Mouse (Mus musculus): Measurements from ENCODE around the gene Gatd1. TPM values are rescaled to one million over a fixed set of nuclear protein-coding genes. Genes with fewer than 3 reads are reported as not detected.
A peak's percentile ranks its signal among the peaks of the same experiment; 100 is the strongest.

Gene Gatd1
- polyA plus RNA-seq, 1 experiment from 2014 or later: 43.2 TPM

- H3K9me3 ChIP-seq: no peaks in the 10 kb centered on the region
- no peak overlapping the region; the same call in 1 of the 2 replicates for H3K27ac ChIP-seq
- H3K4me1 ChIP-seq: peaks cover 12% of the 10 kb centered on the region
- 57% methylated on average over 4 of the region's 4 CpGs for WGBS
- H3K27me3 ChIP-seq (ENCODE audit: poor library complexity, severe bottlenecking): peaks cover 46% of the 10 kb centered on the region
- DNase-seq (ENCODE audit: extremely low spot score, low spot score): peak; percentile 58
- H3K4me3 ChIP-seq: no peak overlapping the region
- no peaks in the 10 kb centered on the region for H3K36me3 ChIP-seq (replicated peaks)
Measured at GRCm38 (mm10) chr7:141363106-141363751, 50.7 kb downstream of the Gatd1 start.

- Histone ChIP-seq H3K9me3 (no peaks in the 10 kb centered on the region), H3K4me3 (peak overlapping the region; percentile 18; the same call in 1 of the 2 replicates), H3K27ac (no peak overlapping the region), H3K4me1 (peaks cover 16% of the 10 kb centered on the region), H3K36me3 (replicated peaks) (no peaks in the 10 kb centered on the region), H3K27me3 (ENCODE audit: poor library complexity, severe bottlenecking) (peaks cover 57% of the 10 kb centered on the region)
- WGBS: 14% methylated on average over 24 of the region's 24 CpGs
- DNase-seq (ENCODE audit: extremely low spot score, low spot score): no peak
Measured at GRCm38 (mm10) chr7:141361510-141361909, 52.4 kb downstream of the Gatd1 start.

Other genes with a start within 250 kb of the Gatd1 start
- 64.2 and 66.6 TPM in 2 replicates for gene Rnh1, start 241.3 kb downstream of the Gatd1 start, polyA plus RNA-seq (2016; fragmentation: Nextera tagmentation; extraction: Ambion mirVana)
- gene Hras, start 220.1 kb downstream of the Gatd1 start, polyA plus RNA-seq (2016; fragmentation: Nextera tagmentation; extraction: Ambion mirVana): 80.6 and 82.7 TPM in 2 replicates
- 15.5 and 15.6 TPM in 2 replicates for gene Lrrc56, start 220.0 kb downstream of the Gatd1 start, polyA plus RNA-seq (2016; fragmentation: Nextera tagmentation; extraction: Ambion mirVana)
- gene Lmntd2, start 200.1 kb downstream of the Gatd1 start, polyA plus RNA-seq (2016; fragmentation: Nextera tagmentation; extraction: Ambion mirVana): 3.4 and 4.4 TPM in 2 replicates
- gene Rassf7, start 198.3 kb downstream of the Gatd1 start, polyA plus RNA-seq (2016; fragmentation: Nextera tagmentation; extraction: Ambion mirVana): 50.8 and 53.8 TPM in 2 replicates
- gene Phrf1, start 185.4 kb downstream of the Gatd1 start, polyA plus RNA-seq (2016; fragmentation: Nextera tagmentation; extraction: Ambion mirVana): 121 and 124 TPM in 2 replicates
- 0.15 and 0.23 TPM in 2 replicates for gene Irf7, start 147.7 kb downstream of the Gatd1 start, polyA plus RNA-seq (2016; fragmentation: Nextera tagmentation; extraction: Ambion mirVana)
- not detected in 2 replicates for gene Cdhr5, start 137.3 kb downstream of the Gatd1 start, polyA plus RNA-seq (2016; fragmentation: Nextera tagmentation; extraction: Ambion mirVana)
- gene Sct, start 135.0 kb downstream of the Gatd1 start, polyA plus RNA-seq (2016; fragmentation: Nextera tagmentation; extraction: Ambion mirVana): 0.87 and 1.7 TPM in 2 replicates
- gene Drd4, start 122.1 kb downstream of the Gatd1 start, polyA plus RNA-seq (2016; fragmentation: Nextera tagmentation; extraction: Ambion mirVana): 0.17 and 0.46 TPM in 2 replicates
- gene Deaf1, start 86.4 kb downstream of the Gatd1 start, polyA plus RNA-seq (2016; fragmentation: Nextera tagmentation; extraction: Ambion mirVana): 59.2 and 59.3 TPM in 2 replicates
- 48.2 and 51.0 TPM in 2 replicates for gene Tmem80, start 86.4 kb downstream of the Gatd1 start, polyA plus RNA-seq (2016; fragmentation: Nextera tagmentation; extraction: Ambion mirVana)
- 4.2 and 4.5 TPM in 2 replicates for gene Eps8l2, start 75.3 kb downstream of the Gatd1 start, polyA plus RNA-seq (2016; fragmentation: Nextera tagmentation; extraction: Ambion mirVana)
- gene Taldo1, start 21.9 kb downstream of the Gatd1 start, polyA plus RNA-seq (2016; fragmentation: Nextera tagmentation; extraction: Ambion mirVana): 335 and 368 TPM in 2 replicates
- 7.7 and 8.7 TPM in 2 replicates for gene Cend1, start 15.4 kb upstream of the Gatd1 start, polyA plus RNA-seq (2016; fragmentation: Nextera tagmentation; extraction: Ambion mirVana)
- 46.8 and 49.6 TPM in 2 replicates for gene Slc25a22, start 23.8 kb upstream of the Gatd1 start, polyA plus RNA-seq (2016; fragmentation: Nextera tagmentation; extraction: Ambion mirVana)
- 24.9 and 26.4 TPM in 2 replicates for gene Pidd1, start 29.9 kb upstream of the Gatd1 start, polyA plus RNA-seq (2016; fragmentation: Nextera tagmentation; extraction: Ambion mirVana)
- gene Rplp2, start 33.2 kb upstream of the Gatd1 start, polyA plus RNA-seq (2016; fragmentation: Nextera tagmentation; extraction: Ambion mirVana): 1,198 and 1,216 TPM in 2 replicates
- gene Pnpla2, start 41.1 kb upstream of the Gatd1 start, polyA plus RNA-seq (2016; fragmentation: Nextera tagmentation; extraction: Ambion mirVana): 15.9 and 18.2 TPM in 2 replicates
- 6.2 and 7.3 TPM in 2 replicates for gene Cracr2b, start 47.0 kb upstream of the Gatd1 start, polyA plus RNA-seq (2016; fragmentation: Nextera tagmentation; extraction: Ambion mirVana)
- gene Cd151, start 53.3 kb upstream of the Gatd1 start, polyA plus RNA-seq (2016; fragmentation: Nextera tagmentation; extraction: Ambion mirVana): 15.2 and 17.7 TPM in 2 replicates
- gene Polr2l, start 61.0 kb upstream of the Gatd1 start, polyA plus RNA-seq (2016; fragmentation: Nextera tagmentation; extraction: Ambion mirVana): 87.0 and 95.7 TPM in 2 replicates
- 31.4 and 37.9 TPM in 2 replicates for gene Tspan4, start 61.1 kb upstream of the Gatd1 start, polyA plus RNA-seq (2016; fragmentation: Nextera tagmentation; extraction: Ambion mirVana)
- 24.8 and 25.4 TPM in 2 replicates for gene Chid1, start 125.7 kb upstream of the Gatd1 start, polyA plus RNA-seq (2016; fragmentation: Nextera tagmentation; extraction: Ambion mirVana)
- 104 and 105 TPM in 2 replicates for gene Ap2a2, start 148.0 kb upstream of the Gatd1 start, polyA plus RNA-seq (2016; fragmentation: Nextera tagmentation; extraction: Ambion mirVana)
- gene Muc6, start 241.2 kb upstream of the Gatd1 start, polyA plus RNA-seq (2016; fragmentation: Nextera tagmentation; extraction: Ambion mirVana): 0.11 and 0.16 TPM in 2 replicates

All from forebrain, embryonic 10.5 days (tissue).